Mouse (Mus musculus): ENCODE measurements around the gene Cyp8b1. TPM values are rescaled to one million over a fixed set of nuclear protein-coding genes. Genes with fewer than 3 reads are reported as not detected.

Cyp8b1 gene
- polyA plus RNA-seq (2015; fragmentation: Nextera tagmentation; extraction: Ambion mirVana), result 0.46 and 0.63 TPM in 2 replicates

DNA sequence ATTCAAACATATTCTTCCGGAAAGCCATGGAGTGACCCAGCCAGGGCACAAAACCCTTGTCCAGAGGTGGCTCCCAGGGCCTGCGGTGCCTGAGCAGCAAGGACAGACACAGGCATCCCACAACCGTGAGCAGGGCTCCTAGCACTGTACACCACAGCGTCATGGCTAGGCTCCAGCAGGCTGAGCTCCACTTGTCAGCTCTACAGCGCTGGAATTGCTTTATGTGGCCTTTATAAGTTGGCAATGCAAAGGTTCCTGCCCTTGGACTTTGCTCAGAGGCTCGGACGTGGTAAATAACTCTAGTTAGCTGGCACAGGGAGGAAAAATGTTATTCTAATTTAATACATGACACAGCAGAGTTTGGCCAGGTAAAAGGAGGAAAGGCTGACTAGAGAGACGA lies at the start of gene Cyp8b1:
Gene Cyp8b1 (minus strand): TSS at position 204 of the 400 bp plus-strand sequence.
- DNase-seq (no peak), ATAC-seq (ENCODE audit: low read depth) (0 out of 2 replicates have a peak, but pooled peaks have one; percentile 22)
- 61% methylated on average over 8 of the region's 8 CpGs for WGBS (ENCODE audit: insufficient replicate concordance)
- H3K4me1 ChIP-seq (replicated peaks), result 0 out of 2 replicates have a peak, but pooled peaks cover 3% of the 10 kb centered on the region
- H3K9me3 ChIP-seq (replicated peaks), result no peaks in the 10 kb centered on the region
- no peaks in the 10 kb centered on the region for H3K27me3 ChIP-seq
- H3K4me3 ChIP-seq (replicated peaks), result no peak within 1 kb of the TSS
- H3K36me3 ChIP-seq, result no peaks in the 10 kb centered on the region
- H3K9ac ChIP-seq, result no peak within 1 kb of the TSS
- H3K27ac ChIP-seq, result no peak within 1 kb of the TSS
- no peak within 1 kb of the TSS for H3K4me2 ChIP-seq

DNA sequence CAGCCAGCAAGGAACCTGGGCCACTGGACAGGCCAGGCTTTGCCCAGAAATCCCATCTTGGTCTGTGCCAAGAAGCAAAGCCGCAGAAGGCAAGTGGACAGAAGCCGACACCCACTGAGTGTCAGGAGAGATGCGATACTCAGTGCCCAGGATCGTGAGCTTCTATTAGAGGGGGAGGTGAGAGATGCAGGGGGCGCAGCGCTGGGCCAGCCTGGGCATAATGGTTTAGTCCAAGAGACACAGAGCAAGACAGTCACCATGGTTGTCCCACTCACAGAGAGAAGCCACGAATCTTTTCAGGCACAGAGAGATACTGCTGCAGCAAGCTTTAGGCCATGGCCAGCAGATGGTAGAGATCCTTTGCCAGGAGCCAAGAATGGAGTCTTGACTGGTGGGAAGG lies 48.8 kb upstream of the Cyp8b1 start:
- Histone ChIP-seq H3K4me2 (no peak overlapping the region), H3K36me3 (no peaks in the 10 kb centered on the region), H3K4me3 (replicated peaks) (no peak overlapping the region), H3K27ac (no peak overlapping the region), H3K27me3 (no peaks in the 10 kb centered on the region), H3K4me1 (replicated peaks) (no peaks in the 10 kb centered on the region), H3K9ac (no peak overlapping the region), H3K9me3 (replicated peaks) (no peaks in the 10 kb centered on the region)
- 73% methylated on average over 7 of the region's 7 CpGs for WGBS (ENCODE audit: insufficient replicate concordance)
- no peak for ATAC-seq (ENCODE audit: low read depth)
- no peak for DNase-seq

DNA sequence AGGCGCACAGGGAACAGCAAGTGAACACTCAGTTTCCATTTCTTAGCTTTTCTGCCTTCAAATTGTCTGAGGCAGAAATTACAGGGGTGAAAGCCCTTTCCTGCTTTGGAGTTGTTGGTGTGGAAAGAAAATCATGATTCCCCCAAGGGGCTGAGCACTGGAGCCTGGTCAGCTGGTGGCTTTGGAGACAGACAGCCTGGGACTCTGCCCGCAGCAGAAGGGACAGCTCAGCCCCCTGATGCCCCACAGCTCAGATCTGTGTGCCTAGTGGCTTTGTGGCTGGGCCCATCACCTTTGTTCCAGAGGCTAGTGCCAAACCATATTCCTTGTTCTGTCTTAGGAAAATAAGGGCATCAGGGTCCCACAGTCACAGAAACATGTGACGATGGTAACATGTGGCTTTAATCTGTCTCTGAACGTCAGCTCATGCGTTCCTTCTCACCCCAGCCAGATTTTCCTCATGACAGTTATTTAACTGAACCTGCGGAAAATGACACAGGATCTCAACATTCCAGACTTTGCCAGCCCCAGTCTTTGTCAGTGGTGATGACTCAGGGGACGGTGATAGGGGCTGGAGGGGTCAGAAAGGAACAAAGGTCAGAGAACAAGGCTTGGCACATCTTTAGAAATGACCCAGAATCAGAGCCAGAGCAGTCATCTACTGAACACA lies 44.0 kb upstream of the Cyp8b1 start:
- WGBS (ENCODE audit: insufficient replicate concordance), result 62% methylated on average over 7 of the region's 7 CpGs
- ATAC-seq (ENCODE audit: low read depth) (no peak), DNase-seq (no peak)

DNA sequence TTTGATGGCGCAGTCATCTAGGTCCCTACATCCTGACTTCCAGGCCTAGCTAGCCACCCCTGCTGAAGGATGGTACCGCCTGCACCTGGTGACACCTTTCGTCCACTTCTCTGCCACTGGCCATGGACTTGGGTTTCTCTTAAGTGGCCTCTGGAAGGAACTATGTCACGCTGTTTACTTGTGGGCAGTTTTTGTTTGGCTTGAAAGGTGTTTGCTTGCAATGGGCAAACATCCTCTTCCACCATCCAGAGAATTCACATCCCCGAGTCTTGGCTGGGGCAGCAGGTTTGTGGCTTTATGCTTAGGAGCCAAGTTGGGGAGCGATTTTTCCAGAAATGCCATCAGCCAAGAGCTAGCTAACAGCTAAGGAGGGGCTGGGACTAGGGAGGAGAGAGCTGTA lies 36.5 kb upstream of the Cyp8b1 start:
- Histone ChIP-seq H3K4me2 (no peak overlapping the region), H3K9me3 (replicated peaks) (no peaks in the 10 kb centered on the region), H3K27me3 (no peaks in the 10 kb centered on the region), H3K9ac (no peak overlapping the region), H3K27ac (no peak overlapping the region), H3K4me1 (replicated peaks) (peaks cover 5% of the 10 kb centered on the region), H3K4me3 (replicated peaks) (no peak overlapping the region), H3K36me3 (no peaks in the 10 kb centered on the region)
- ATAC-seq (ENCODE audit: low read depth) (no peak), DNase-seq (no peak)
- WGBS (ENCODE audit: insufficient replicate concordance), result 67% methylated on average over 6 of the region's 6 CpGs

More for the DNA sequence above, 44.0 kb upstream of the Cyp8b1 start:
- Histone ChIP-seq H3K36me3 (no peaks in the 10 kb centered on the region), H3K4me1 (replicated peaks) (no peaks in the 10 kb centered on the region), H3K9ac (no peak overlapping the region), H3K27ac (no peak overlapping the region), H3K27me3 (no peaks in the 10 kb centered on the region), H3K9me3 (replicated peaks) (no peaks in the 10 kb centered on the region), H3K4me3 (replicated peaks) (no peak overlapping the region), H3K4me2 (no peak overlapping the region)

DNA sequence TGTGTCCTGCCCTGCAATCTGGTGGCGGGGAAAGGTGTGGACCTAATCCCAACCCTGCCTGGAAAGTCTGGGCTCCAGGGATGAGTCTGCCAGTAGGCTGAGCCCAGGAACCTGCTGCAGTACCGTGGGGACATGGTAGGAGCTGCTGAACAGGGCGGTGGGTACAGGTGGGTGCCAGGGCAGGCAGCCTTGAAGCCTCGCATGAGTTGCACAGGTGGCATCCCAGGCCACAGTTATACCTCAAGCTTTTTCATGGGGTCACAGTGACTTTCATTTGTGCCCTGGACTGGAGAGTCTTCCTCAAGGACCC lies 35.0 kb upstream of the Cyp8b1 start:
- Histone ChIP-seq H3K27ac (no peak overlapping the region), H3K4me3 (replicated peaks) (no peak overlapping the region), H3K4me1 (replicated peaks) (peaks cover 5% of the 10 kb centered on the region), H3K9me3 (replicated peaks) (no peaks in the 10 kb centered on the region), H3K4me2 (peak overlapping the region; percentile 36), H3K27me3 (no peaks in the 10 kb centered on the region), H3K36me3 (no peaks in the 10 kb centered on the region), H3K9ac (no peak overlapping the region)
- ATAC-seq (ENCODE audit: low read depth) (0 out of 2 replicates have a peak, but pooled peaks have one; percentile 10), DNase-seq (no peak)
- WGBS (ENCODE audit: insufficient replicate concordance), result 39% methylated on average over 4 of the region's 4 CpGs

DNA sequence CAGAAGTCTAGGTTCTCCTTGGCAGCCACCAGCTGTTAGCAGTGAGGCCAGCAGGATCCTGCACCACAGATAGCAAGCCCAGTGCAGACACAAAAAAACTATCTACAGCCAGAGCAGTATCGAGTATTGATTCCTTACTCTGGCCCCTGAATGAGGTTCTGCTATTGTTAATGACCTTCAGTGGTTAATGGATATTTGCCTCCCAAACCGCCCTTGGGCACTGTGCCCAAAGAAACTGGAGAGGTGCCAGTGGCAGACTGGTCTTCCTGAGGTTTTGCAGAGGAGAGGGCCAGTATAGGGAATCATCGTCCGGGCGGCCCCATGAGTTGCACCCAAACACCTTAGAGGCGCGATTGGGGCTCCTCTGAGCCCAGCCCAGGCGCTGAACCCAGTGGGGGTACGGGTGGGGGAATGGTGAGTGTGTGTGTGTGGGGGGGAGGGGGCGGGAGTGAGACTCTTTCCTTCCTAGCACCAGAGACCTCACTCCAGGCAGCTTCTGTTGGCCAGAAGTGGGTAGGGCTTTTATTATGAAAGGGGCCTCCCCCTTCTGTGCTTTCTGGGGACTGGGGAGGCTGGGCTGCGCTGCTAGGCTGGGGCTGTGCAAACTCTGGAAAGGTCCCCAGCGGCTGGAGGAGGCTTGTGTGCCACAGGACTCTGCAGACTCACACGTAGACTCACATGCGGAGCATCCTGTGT lies 34.5 kb upstream of the Cyp8b1 start, which contains the start of gene Fam198a:
Gene Fam198a (plus strand): TSS at position 571 of the 696 bp plus-strand sequence.
- ATAC-seq (ENCODE audit: low read depth) (peak; percentile 50; the same call in 1 of the 2 replicates), DNase-seq (no peak)
- peaks cover 5% of the 10 kb centered on the region for H3K4me1 ChIP-seq (replicated peaks)
- WGBS (ENCODE audit: insufficient replicate concordance), result 18% methylated on average over 14 of the region's 14 CpGs
- no peak within 1 kb of the TSS for H3K9ac ChIP-seq
- H3K36me3 ChIP-seq, result no peaks in the 10 kb centered on the region
- peak within 1 kb of the TSS; percentile 36 for H3K4me2 ChIP-seq
- H3K4me3 ChIP-seq (replicated peaks), result no peak within 1 kb of the TSS
- no peaks in the 10 kb centered on the region for H3K27me3 ChIP-seq
- no peaks in the 10 kb centered on the region for H3K9me3 ChIP-seq (replicated peaks)
- H3K27ac ChIP-seq, result no peak within 1 kb of the TSS

DNA sequence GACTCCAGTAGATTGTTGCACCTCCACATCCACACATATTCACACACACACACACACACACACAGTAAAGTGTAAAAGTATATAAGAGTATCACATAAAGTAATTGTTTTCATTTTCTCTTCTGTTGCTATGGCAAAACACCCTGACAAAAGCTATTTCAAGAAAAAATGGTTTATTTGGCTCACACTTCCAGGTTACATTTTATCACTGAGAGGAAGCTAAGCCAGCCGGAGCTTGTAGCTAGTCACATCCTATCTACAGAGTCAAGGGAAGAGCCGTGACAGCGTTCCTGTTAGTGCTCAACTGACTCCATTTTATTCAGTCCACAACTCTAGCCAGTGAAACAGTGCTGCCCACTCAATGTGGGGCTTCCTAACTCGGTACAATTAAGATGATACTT lies 32.3 kb upstream of the Cyp8b1 start:
- Histone ChIP-seq H3K4me2 (no peak overlapping the region), H3K9me3 (replicated peaks) (no peaks in the 10 kb centered on the region), H3K9ac (no peak overlapping the region), H3K27me3 (no peaks in the 10 kb centered on the region), H3K4me1 (replicated peaks) (peaks cover 5% of the 10 kb centered on the region), H3K4me3 (replicated peaks) (no peak overlapping the region), H3K27ac (no peak overlapping the region), H3K36me3 (no peaks in the 10 kb centered on the region)
- 44% methylated on average over 4 of the region's 4 CpGs for WGBS (ENCODE audit: insufficient replicate concordance)
- ATAC-seq (ENCODE audit: low read depth), result no peak
- no peak for DNase-seq

DNA sequence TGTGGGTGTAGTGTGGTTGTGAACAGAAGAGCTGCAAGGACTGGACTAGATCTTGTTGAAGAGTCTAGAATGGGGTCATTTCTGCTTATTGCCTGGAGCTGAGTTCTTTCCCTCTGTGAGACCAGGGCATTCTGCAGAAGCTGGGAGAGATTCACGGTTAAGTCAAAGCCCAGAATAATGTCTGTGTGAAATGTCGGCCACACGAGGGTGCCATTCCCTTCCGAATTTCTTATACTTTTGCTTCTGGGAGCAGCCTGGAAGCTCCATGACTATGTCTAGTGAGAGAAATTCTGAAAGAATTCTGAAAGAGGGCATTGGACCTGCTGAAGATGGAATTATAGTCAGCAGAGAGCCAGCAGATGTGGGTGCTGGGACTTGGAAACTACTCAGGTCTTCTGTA lies 31.7 kb upstream of the Cyp8b1 start:
- Histone ChIP-seq H3K27ac (no peak overlapping the region), H3K27me3 (no peaks in the 10 kb centered on the region), H3K4me2 (no peak overlapping the region), H3K9ac (no peak overlapping the region), H3K4me1 (replicated peaks) (peaks cover 5% of the 10 kb centered on the region), H3K9me3 (replicated peaks) (no peaks in the 10 kb centered on the region), H3K36me3 (no peaks in the 10 kb centered on the region), H3K4me3 (replicated peaks) (no peak overlapping the region)
- no peak for ATAC-seq (ENCODE audit: low read depth)
- WGBS (ENCODE audit: insufficient replicate concordance), result 11% methylated on average over 4 of the region's 4 CpGs
- no peak for DNase-seq

DNA sequence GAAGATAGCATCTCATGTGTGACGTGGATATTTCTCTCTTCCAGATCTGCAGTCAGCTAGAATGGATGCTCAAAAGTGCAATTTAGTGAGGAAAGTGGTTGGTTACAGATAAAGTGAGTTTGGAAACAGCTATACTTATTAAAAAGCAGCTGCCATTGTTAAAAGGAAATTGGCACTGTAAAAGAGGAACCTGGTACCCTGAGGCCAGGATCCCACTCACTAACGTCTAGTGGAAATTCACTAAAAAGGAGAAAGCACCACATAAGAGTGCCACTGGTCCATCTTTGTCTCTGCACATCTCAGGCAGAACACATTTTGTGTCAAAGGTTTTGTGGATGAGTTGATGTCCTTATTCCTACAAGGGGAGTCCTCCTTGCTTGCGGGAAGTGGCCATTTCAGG lies 27.5 kb upstream of the Cyp8b1 start:
- H3K4me2 ChIP-seq, result no peak overlapping the region
- H3K4me1 ChIP-seq (replicated peaks), result no peaks in the 10 kb centered on the region
- H3K9me3 ChIP-seq (replicated peaks), result no peaks in the 10 kb centered on the region
- no peaks in the 10 kb centered on the region for H3K36me3 ChIP-seq
- H3K27me3 ChIP-seq, result no peaks in the 10 kb centered on the region
- ATAC-seq (ENCODE audit: low read depth) (no peak), DNase-seq (no peak)
- H3K27ac ChIP-seq, result no peak overlapping the region
- 56% methylated on average over 3 of the region's 3 CpGs for WGBS (ENCODE audit: insufficient replicate concordance)
- H3K4me3 ChIP-seq (replicated peaks), result no peak overlapping the region
- H3K9ac ChIP-seq, result no peak overlapping the region

DNA sequence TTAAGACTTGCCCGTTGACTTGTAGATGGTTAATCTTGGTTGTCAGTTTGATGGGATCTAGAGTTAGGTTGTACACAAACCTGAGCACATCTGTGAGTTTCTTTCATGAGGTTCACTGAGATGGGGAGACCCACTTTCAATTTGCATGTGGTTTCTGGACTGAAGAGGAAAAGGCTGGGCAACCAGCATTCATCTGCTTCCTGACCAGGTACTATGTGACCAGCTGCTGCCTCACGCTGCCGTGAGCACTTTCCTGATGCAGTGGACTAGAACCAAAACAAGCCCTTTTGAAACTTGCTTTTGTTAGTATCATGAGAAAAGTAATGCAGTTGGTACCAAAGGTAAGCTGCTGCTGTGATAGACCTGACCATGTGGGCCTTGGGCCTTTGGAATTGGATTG lies 26.9 kb upstream of the Cyp8b1 start:
- no peak overlapping the region for H3K27ac ChIP-seq
- WGBS (ENCODE audit: insufficient replicate concordance), result 59% methylated on average over 3 of the region's 3 CpGs

DNA sequence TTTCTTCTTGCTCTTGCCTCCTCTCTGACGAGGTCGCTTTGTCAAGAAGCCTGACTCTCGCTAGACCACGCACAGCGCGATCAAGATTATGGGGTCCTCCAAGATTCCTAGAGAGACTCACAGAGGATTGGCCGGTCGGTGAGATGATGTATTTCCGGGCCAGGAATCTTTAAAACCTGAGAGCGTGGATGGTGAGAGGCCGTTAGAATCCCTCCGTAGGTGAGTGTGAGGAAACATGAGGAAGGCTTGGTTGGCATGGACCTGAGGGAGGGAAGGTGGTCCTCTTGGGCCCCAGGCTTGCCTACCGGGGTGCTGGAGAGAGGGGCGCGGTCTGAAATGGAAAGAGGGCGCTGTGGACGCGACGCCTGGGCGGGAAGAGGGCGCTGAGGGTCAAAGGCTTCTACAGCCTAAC lies 21.8 kb upstream of the Cyp8b1 start:
- Histone ChIP-seq H3K4me1 (replicated peaks) (0 out of 2 replicates have a peak, but pooled peaks cover 2% of the 10 kb centered on the region), H3K4me2 (peak overlapping the region; percentile 57), H3K9ac (peak overlapping the region; percentile 57; the same call in 1 of the 2 replicates), H3K4me3 (replicated peaks) (peak overlapping the region; percentile 52), H3K27me3 (0 out of 2 replicates have a peak, but pooled peaks cover 3% of the 10 kb centered on the region), H3K36me3 (no peaks in the 10 kb centered on the region), H3K9me3 (replicated peaks) (no peaks in the 10 kb centered on the region), H3K27ac (no peak overlapping the region)
- WGBS (ENCODE audit: insufficient replicate concordance), result 44% methylated on average over 21 of the region's 21 CpGs
- peak; percentile 54 for DNase-seq
- peak; percentile 74 for ATAC-seq (ENCODE audit: low read depth)

More for the DNA sequence above, 26.9 kb upstream of the Cyp8b1 start:
- no peak overlapping the region for H3K4me3 ChIP-seq (replicated peaks)
- no peak overlapping the region for H3K4me2 ChIP-seq
- H3K27me3 ChIP-seq, result no peaks in the 10 kb centered on the region
- H3K9me3 ChIP-seq (replicated peaks), result no peaks in the 10 kb centered on the region
- ATAC-seq (ENCODE audit: low read depth), result no peak
- no peaks in the 10 kb centered on the region for H3K36me3 ChIP-seq
- no peak for DNase-seq
- no peak overlapping the region for H3K9ac ChIP-seq
- no peaks in the 10 kb centered on the region for H3K4me1 ChIP-seq (replicated peaks)
